Mouse (Mus musculus) urinary bladder, postnatal 4 days (tissue): ENCODE data around the gene Tmem131l.

ENCODE experiments used
- DNase-seq, 2 experiments: peaks; one replicate each; pipeline ENCODE4 v3.0.0; 2021 to 2022; ENCODE audit warnings: low spot score in 2 of 2

Tmem131l gene

DNA sequence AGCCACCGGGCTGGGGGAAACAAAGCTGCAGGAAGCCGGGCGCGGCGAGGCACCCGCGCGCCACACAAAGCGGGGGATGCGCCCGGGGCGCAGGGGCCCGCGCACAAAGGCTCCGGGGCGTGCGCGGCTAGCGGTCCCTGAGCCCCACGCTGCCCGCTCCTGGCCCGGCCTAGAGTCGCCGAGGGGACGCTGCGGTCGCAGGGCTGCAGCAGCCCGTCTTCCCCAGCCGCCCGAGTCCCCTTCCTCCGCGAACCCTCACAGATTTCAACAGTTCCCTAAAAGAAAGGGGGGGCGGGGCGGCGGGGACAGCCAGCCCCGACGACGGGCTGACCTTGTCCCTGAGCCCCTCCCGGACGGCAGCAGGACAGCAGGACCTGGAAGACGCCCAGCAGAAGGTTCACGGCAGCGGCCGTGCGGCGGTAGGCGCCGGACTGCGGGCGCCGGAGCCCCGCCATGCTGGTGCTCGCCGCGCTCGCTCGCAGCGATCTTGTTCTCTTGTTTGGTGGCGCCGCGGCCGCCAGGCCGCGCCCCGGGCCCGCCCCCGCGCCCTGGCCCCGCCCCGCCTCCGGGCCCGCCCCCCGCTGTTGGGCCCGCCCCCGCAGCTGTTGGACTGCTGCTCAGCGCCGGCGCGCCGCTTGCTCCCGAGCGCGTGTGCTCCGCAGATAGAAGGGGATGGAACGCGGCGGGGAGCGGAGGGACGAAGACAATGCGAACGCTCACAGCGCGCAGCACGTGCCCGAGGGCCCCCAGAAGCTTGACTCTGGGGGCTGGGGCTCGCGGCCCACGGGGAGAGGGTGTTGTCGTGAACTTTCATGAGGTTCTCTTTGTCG lies at the start of gene Tmem131l:
Tmem131l (minus strand) TSS at position 530 of the 830 bp plus-strand sequence.
- DNase-seq = peak; percentile 80

DNA sequence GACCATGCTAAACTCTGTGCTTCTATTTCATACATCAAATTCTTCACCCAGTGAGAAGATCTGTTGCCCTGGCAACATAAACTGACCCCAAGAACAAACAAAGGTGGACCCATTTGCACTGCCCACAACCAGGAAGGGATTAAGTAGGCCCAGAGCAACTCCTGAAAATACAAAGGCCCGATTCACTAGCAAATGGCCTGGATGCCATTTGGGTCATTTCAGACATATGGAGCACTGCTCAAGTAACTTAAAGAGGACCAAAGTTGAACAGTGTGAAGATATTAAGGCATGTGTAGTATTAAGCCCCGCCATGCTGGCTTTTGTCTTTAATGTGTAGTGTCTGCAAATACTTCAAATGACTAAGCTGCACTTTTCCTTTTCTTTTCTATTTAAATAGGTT lies 46.9 kb upstream of the Tmem131l start:
- DNase-seq = no peak

DNA sequence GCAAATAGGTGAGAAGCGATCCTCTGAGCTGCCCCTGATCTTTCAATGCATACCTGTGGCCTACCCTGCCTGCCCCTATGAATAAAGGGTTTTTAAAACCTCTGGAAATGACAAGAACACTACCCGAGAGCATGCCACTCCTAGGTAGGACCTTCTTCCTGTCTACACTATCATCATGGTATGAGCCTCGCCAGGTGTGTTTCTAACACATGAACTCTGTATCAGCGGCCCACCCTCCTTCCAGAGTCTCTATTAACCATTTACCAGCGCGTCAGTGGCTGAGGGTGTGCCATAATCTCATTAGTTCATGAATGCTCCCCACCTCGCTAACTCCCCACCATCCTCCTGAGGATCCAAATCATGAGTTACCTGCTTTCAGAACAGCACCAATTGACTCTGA lies 46.4 kb upstream of the Tmem131l start:
- no peak for DNase-seq

DNA sequence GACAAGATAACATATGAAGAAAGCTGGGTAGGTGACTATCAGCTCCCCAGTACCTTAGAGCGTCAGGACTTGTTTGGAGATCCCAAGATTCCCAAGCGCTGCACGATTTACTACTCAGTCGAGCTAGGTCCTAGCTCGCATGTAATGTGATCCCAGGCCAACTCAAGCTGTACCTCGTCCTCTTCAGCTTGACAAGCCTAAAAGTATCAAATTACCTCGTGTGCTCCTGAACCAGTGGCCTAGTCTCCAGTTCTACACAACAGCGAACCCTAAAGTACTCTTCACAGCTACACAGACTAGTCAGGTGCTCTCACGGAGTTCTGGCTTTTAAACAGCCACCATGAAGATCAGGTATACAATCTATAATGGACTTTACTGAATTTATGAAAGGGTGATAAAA lies 45.5 kb upstream of the Tmem131l start:
- DNase-seq = no peak

DNA sequence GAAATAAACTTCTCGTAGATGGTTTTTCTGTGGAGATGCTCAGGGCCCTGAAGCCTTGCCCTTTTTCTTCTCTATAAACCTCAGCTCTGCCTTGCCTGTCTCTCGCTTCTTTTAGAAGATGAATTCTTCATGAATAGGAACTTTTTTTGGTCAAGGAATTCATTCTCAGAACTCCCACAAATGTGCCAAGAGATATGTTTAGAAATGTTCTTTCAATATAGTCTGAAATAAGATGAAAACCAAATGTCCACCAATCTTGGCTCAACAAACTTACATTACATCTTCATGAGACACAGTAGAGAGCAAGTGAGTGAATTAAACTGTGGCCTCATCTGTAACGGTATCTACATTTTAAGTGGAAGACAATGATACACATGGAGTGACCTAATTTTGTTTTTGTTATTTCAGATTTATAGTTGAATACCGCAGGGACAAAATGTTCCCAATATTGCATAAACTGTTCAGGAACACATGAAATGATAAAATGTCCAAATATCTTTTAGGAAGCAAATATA lies 41.3 kb upstream of the Tmem131l start:
- DNase-seq = no peak

DNA sequence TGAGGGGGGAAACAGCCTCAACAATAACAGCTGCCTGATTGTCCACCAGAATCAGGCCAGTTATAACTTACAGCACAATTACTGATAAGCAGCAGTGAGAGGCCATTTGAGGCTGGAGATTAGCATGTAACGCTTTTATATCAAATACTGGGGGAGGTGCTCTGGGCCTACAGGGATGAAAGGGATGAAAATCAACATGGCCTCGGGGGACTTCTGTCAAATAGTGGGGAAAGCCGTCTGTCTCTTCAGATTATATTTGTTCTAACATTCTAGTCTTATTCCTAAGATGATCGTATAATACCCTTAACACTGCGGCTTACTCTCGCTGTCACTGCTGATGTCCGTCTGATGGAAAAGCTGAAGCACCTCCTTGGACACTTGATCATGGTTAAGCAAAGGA lies 40.1 kb upstream of the Tmem131l start:
- no peak for DNase-seq

DNA sequence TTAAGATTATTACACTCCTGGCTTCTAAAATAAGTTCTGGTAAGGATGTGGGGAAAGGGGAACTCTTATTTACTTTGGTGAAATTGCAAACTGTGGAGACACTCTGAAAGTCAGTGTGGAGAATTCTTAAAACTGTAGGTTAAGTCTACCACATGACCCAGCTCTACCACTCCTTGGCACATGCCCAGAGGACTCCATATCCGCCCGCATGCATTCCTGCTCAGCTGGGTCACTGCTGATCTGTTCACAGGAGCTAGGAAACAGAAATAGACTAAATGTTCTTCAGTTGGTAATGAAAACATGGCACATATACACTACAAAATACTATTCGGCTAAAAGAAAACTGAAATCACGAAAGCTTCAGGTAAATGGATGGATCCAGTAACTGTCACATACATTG lies 37.5 kb upstream of the Tmem131l start:
- DNase-seq = no peak

DNA sequence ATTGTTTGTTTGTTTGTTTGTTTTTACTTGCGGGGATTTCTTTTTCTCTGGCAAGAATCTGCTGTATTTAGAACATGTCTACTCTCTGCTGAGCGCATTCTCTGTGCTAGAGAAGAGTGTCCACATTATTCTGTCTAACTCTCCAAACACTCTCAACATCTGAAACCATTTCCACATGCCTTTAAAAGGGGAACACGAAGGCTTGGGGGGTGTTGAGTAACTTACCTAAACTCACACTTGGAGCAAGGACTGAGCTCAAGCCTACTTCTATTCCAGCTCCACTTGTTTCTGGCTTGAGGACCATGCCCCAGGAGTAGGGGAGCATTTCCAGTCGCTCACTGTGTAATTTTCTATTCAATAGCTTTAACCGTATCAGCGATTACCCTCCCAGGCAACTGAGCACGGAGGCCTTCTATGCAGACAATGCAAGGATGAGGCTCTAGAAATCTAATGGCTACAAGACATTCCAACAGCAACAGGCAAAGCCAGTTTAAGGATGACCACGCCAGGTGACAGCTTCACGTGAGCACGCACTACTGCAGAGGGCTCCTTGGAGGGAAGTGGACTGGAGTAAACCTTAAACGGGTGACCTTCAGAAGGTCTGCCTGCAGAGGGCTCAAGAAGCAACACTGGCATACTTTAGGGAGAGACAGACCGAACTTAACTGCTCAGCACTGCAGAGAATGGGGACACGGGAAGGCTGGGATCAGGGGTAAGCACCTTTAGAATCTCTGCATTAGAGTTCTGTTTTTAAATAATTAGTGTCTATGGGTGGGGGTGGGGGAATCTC lies 36.8 kb upstream of the Tmem131l start:
- DNase-seq = no peak

DNA sequence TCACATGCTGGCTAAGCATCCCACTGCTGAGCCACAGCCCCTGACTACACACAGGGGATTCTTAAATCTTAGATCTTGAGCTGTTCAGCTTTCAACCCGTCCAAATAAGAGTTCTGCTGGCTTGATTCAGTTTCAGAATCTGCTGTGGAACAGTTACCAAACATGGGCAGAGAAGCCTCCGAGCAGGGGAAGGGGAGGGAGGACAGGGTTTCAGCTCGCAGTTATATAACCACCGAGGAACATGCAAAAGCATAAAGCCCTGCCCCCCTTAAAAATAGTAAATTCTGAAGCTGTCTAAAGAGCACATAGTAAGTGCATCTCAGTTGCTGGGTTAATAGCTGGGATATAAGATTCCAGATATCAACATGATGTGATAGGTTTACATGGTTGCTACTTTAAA lies 35.5 kb upstream of the Tmem131l start:
- no peak for DNase-seq

DNA sequence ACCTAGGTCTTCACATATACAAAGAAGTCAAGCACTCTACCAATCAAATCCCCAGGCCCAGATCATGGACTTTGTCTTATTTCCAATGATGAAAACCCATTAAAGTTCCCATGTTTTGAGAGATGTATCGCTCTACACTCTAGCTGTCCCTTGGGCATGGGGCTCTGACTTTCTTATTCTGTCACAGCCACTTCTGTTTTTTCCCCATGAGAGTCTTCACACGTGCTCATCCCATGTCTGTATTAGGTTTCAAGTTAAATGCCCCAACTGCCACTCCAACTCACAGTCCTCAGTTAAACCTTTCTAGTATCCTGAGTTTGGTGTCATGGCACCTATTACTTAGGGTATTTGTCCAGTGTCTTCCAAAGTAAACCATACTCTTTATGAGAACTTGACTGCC lies 34.8 kb upstream of the Tmem131l start:
- DNase-seq = no peak

DNA sequence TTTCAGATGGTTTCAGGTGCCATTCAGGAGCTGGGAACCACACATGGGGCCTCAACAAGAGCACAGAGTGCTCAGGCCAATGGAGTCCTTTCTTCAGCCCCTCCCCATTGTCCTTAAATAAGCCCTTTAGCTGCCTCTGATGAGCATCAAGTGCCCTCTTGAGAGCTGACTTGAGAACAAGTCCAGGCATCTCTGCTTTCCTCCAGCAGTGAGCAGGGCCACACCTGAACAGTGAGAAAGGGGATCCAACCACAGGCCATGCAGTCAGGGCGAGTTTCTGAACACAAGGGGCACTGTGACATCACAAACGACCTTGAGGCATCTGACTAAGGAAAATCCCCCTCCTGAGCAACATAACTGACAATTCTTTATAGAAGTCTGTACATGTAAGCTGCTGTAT lies 31.7 kb upstream of the Tmem131l start:
- no peak for DNase-seq

DNA sequence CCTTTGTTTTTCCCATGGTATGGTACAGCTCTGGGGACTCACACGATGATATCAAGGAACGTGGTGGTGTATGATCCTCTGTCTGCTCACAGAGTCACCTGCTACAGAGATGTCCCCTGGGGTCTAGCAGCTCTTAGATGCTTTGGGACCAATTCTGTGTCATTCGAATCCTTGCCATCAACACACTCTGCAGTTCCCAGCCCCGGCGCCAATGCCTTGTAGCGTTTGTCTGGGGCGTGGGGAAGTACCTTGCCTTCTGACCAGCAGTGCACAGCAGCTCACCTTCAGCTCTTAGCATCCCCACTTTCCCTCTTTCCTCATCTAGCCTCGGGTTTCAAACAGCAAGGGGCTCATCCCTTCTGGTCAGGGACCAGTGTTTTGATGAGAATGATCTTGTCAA lies 30.8 kb upstream of the Tmem131l start:
- no peak for DNase-seq

DNA sequence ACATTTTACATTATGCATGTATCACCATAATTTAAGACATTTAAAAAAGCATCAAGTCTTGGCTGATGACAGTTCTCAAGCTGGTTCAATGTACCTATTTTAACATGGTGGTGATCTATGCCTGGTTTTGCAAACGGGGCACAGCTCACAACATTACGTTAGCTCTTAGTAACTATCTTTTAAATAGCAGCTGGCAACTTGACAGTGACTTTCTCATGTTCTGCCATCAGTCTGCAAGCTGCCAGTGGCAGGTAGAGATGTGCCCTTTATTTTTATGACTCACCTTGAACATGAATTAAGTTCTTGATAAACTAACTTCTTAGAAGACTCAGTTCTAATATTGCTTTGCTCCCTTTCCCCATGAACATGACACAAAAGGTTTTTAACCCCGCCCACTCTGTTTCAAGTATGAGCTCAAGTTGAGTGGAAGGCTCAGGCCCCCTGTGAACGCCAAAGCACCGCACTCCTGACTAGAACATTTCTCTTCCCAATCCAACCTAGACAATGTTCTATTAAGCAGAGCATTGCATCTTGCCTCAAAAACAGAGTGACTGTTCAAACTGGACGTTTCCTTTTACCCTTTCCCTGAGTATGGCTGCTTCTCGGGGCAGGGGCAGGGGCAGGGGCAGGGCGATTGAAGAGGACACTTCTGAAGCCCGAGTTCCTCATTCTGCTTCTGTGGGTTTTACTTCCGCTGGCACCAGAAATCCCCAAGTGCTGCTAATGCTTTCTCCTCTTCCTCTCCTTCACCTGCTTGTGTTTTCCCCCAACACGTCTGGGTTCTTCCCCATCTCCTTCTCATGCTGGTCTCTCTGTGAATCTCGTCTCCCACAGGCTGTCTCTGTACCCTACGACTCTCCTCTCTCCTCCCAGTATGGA lies 29.1 kb upstream of the Tmem131l start:
- DNase-seq = no peak

DNA sequence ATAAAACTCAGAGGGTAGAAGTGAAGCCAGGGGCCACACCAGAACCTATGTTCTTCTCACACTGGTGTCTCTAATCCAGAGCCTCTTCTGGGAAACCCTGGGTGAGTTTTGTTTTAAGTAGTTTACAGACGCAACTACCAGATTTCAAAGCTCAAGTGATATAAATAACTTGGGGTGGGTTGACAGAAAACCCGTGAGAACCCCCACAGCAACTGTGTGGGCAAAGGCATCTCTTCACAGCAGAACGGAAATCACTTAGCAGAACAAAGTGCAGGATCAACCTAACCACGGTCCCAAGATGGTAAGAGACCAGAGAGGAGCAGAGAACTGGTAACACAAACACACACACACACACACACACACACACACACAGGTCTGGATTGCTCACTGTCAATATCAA lies 25.9 kb upstream of the Tmem131l start:
- no peak for DNase-seq

DNA sequence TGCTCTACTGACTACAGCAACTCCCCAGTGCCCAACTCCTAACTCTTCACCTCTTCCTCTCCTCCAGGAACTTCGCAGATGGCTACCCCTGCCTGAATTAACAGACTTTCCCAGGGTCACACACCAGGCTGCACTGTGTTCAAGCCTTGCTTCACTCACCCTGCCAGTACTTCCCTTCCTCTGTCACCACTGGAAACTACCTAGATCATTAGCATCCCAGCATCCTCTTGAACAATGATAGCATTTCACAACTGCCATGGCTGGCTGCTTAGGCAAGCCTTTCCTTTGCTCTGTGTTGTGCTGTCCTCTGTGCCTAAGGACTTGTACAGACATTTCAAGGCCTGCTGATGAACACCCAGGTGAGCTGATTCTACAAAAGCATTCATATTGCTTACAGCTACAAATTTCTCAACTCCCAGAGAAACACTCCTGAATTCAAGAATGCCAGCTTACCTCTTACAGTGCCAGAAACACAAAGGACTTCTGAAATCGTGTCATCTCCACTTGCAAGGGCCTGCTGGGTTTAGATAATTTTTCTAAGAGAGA lies 23.5 kb upstream of the Tmem131l start:
- DNase-seq = no peak

DNA sequence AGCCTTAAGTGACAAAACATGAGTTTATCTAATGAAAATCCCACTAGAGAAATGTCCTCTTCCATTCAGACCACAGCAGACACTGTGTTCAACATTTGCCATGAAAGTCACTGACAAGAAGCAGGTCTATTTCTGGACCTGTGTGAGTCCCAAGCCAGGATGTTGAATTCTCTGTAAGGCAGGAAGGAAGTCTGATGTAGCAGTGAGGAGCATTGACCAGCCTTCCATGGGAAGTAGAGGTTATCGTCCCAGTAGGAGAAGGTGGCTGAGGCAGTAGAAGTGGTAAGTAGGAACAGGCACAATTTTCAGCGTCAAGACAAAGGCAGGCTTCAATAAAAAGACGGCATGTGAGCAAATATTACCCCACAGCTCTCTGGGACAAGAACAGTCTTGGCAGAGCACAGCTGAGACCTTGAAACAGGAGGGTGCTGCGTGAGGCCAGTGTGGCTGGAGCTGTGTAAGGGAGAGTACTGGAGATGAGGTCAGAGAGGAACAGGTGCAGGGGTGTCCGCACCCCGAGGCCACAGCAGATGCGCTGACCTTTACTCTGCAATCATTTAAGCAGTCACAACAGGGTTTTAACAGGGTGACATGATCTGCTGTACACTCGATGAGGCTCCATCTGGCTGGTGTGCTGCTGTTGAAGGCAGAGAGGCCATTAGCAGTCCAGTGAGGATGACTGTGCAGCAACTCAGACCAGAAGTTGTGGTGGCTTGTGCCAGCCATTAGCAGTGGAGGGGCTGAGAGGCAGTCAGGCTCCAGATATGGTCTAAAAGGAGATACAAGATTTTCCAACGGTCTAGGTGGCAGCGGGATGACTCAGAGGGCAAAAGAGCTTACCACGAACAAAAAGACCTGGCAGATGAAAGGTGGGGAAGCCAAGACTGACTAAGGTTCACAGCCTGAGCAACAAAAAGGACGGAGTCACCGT lies 21.8 kb upstream of the Tmem131l start:
- no peak for DNase-seq

DNA sequence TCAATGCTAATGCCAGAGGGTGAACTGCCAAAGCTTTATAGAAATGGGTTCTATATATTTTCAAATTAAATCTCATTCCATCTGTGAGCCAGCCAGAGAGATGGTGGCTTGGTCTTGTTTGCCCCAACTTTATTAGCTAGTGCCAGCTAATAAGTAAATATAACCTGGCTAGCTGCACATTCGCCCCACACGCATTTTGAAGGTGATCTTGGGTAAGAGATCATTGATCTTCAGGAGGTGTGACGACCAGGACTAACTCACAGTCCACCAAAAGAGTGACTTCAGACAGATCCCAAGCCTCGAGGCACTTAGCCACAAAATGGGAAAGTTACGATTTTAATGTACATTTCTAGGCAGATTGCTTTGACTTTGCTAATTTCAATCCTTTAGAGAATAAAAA lies 21.0 kb upstream of the Tmem131l start:
- DNase-seq = no peak

DNA sequence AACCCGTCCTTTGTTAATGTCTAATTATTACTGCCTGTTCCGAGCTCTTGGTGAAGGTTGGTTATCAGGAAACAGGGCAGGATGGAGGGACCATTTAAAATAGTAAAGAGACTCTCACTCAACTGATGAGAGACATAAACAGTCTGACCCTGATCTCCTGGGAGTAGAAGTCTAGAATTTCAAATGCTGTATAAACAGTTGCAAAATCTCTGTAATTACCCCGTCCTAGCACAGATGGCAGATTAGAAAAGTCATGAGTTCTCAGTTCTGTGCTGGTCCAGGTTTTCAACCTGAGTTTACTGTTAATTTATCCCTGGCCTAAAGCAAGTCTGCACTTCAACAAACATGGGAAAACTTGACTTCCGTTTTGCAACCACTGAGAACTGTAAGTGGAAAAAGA lies 20.2 kb upstream of the Tmem131l start:
- no peak for DNase-seq

DNA sequence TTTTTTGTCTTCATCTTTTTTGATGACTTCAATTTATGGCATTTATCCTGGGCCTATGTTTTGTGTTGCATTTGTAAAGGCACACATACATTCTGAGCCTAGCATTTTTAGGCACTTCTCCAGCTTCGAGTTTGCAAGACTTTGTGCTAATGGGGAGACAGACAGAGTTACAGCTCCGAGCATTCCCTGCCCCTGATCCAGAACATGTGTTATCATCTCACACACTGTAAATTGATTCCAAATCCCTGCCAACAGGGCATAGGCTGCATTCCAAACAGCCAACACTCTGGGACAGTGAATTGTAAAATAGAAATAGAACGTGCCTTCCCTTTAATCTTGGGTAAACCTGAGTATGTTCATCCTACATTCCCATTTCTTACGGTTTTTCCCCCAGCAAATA lies 19.7 kb upstream of the Tmem131l start:
- DNase-seq = no peak

DNA sequence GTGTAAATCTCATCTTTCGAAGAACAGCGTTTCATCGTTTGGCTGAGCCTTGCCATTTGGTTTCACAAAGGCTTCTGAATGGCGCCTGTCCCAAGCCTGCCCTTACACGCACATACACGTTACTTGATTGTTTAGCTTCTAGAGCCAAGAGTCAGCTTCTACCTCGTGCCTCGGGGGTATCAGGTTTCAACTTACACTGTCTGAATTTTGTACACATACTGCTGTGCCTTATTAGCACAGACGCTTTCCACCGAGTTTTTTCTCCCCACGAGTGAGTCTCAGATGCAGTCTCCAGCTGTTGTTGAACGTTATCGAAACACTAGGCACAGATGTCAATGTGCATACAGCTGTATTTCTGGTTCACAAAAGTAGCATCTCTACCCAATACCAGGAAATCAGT lies 19.3 kb upstream of the Tmem131l start:
- no peak for DNase-seq
